Mouse (Mus musculus) heart, postnatal 0 days (tissue): ENCODE data around the gene Tnfrsf17. TPM values are rescaled to one million over a fixed set of nuclear protein-coding genes. Genes with fewer than 3 reads are reported as not detected.
"Not testable (repeated sequence)": the region's sequence is repeated elsewhere in the genome, so short reads cannot be mapped to it uniquely, and the experiment has no call there.

ENCODE experiments used
- ATAC-seq: fragments of 200-750 bp; cut with Nextera tagmentation; 2 replicates; pipeline ENCODE4 v1.8.0; 2017; ENCODE audit warnings: low read depth, moderate number of reproducible peaks, moderate library complexity; ENCODE audit not compliant: insufficient read depth
- DNase-seq: peaks from one replicate; pipeline ENCODE4 v3.0.0-alpha.2; 2016; ENCODE audit warnings: low spot score
- H3K27ac ChIP-seq: fragments of 300-500 bp; sonication (generic); 2 replicates; pipeline ENCODE4 v1.5.1; 2014; ENCODE audit warnings: low read depth, mild to moderate bottlenecking
- H3K27me3 ChIP-seq: fragments of 300-500 bp; sonication (generic); 2 replicates; pipeline ENCODE4 v1.6.1; 2014; ENCODE audit warnings: low read length, mixed read lengths; ENCODE audit not compliant: control insufficient read depth, insufficient read depth
- H3K36me3 ChIP-seq: fragments of 300-500 bp; sonication (generic); replicated peaks from 2 replicates; pipeline ENCODE4 v1.6.1; 2014; ENCODE audit warnings: low read length, mixed read lengths; ENCODE audit not compliant: control insufficient read depth, insufficient read depth
- H3K4me1 ChIP-seq: fragments of 300-500 bp; sonication (generic); 2 replicates; pipeline ENCODE4 v1.6.1; 2014; ENCODE audit warnings: antibody characterized with exemption; ENCODE audit not compliant: control insufficient read depth, insufficient read depth
- H3K4me2 ChIP-seq: fragments of 300-500 bp; sonication (generic); 2 replicates; pipeline ENCODE4 v1.6.1; 2014; ENCODE audit warnings: low read depth, mild to moderate bottlenecking, low read length, moderate library complexity
- H3K4me3 ChIP-seq: fragments of 300-500 bp; sonication (generic); 2 replicates; pipeline ENCODE4 v1.5.1; 2014; ENCODE audit warnings: low read depth, low read length
- H3K9ac ChIP-seq: fragments of 300-500 bp; sonication (generic); replicated peaks from 2 replicates; pipeline ENCODE4 v1.6.1; 2014; ENCODE audit warnings: low read depth, low read length, mixed read lengths
- H3K9me3 ChIP-seq: fragments of 300-500 bp; sonication (generic); replicated peaks from 2 replicates; pipeline ENCODE4 v1.6.1; 2016; ENCODE audit warnings: low read length; ENCODE audit not compliant: control insufficient read depth
- CTCF ChIP-seq: IDR thresholded peaks from 2 replicates; pipeline ENCODE4 v1.5.1; 2016; ENCODE audit warnings: antibody characterized with exemption, control low read depth, low read depth
- EP300 ChIP-seq: IDR thresholded peaks from 2 replicates; pipeline ENCODE4 v1.6.1; 2016; ENCODE audit warnings: antibody characterized with exemption, low read depth
- WGBS: fragments of 180-500 bp; shearing (Covaris S2); extraction: QIAGEN DNeasy Blood & Tissue Kit; methylation state at CpG from one replicate; pipeline ENCODE4 v1.1.7; 2014; 5-methylcytosine and 5-hydroxymethylcytosine counted together
- polyA plus RNA-seq: library from polyadenylated mRNA; unstranded; fragments of >200 nt; fragmentation: Nextera tagmentation; extraction: Ambion mirVana; gene quantifications from 2 replicates; pipeline ENCODE4 v1.2.1, GENCODE M21; 2015
- total RNA-seq: library from RNA; depleted of rRNA; stranded (reverse); fragments of >200 nt; gene quantifications from 2 replicates; pipeline ENCODE4 v1.2.3, GENCODE M21; 2014; ENCODE audit warnings: low replicate concordance

Gene Tnfrsf17
- total and polyA plus RNA-seq, 2 experiments from 2014 or later = not detected

DNA sequence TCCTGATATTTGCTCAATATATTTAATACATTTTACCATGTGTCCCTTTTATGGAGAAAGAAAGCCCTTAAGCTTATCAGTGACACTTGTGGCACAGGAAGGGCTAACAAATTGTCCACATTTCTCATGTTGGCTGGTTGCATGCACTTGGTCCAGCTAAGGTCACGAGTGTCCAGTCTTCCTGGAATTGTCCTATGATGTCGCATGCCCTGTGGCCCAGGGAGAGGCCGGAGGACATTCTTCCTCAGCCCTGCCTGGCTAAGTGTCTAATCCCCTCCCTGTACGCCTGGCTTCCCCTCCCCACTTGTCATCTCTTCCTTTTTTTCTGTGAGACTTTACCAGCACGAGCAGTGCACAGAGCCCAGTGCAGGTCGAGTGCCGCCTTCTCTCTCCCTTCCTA is 38.3 kb downstream of the Tnfrsf17 start:
- Histone ChIP-seq H3K27ac (no peak overlapping the region), H3K27me3 (no peaks in the 10 kb centered on the region), H3K9me3 (no peaks in the 10 kb centered on the region), H3K4me1 (peaks cover 8% of the 10 kb centered on the region), H3K4me2 (no peak overlapping the region), H3K9ac (no peak overlapping the region), H3K4me3 (no peak overlapping the region), H3K36me3 (0 out of 2 replicates have a peak, but pooled peaks cover 7% of the 10 kb centered on the region)
- 14% methylated on average over 7 of the region's 7 CpGs for WGBS
- DNase-seq = peak; percentile 8
- no peak for TF ChIP-seq EP300
- TF ChIP-seq CTCF = no peak
- peak; percentile 57; the same call in 1 of the 2 replicates for ATAC-seq

- Histone ChIP-seq H3K9ac (no peak overlapping the region), H3K27me3 (no peaks in the 10 kb centered on the region), H3K36me3 (no peaks in the 10 kb centered on the region), H3K27ac (no peak overlapping the region), H3K9me3 (no peaks in the 10 kb centered on the region), H3K4me3 (no peak overlapping the region), H3K4me2 (no peak overlapping the region), H3K4me1 (no peaks in the 10 kb centered on the region)
- 77% methylated on average over 5 of the region's 5 CpGs for WGBS
- TF ChIP-seq EP300 = no peak
- DNase-seq = no peak
- ATAC-seq = no peak
These were observed 45.6 kb downstream of the Tnfrsf17 start for GRCm38 (mm10) chr16:11359173-11359572.

GRCm38 (mm10) chr16:11359919-11360318 is 46.3 kb downstream of the Tnfrsf17 start:
- no peak for TF ChIP-seq EP300
- TF ChIP-seq CTCF = no peak
- Histone ChIP-seq H3K9me3 (no peaks in the 10 kb centered on the region), H3K4me2 (no peak overlapping the region), H3K36me3 (no peaks in the 10 kb centered on the region), H3K27ac (no peak overlapping the region), H3K27me3 (no peaks in the 10 kb centered on the region), H3K4me1 (no peaks in the 10 kb centered on the region), H3K9ac (no peak overlapping the region), H3K4me3 (no peak overlapping the region)
- DNase-seq (no peak), ATAC-seq (no peak)
- WGBS = 60% methylated on average over 10 of the region's 10 CpGs

DNA sequence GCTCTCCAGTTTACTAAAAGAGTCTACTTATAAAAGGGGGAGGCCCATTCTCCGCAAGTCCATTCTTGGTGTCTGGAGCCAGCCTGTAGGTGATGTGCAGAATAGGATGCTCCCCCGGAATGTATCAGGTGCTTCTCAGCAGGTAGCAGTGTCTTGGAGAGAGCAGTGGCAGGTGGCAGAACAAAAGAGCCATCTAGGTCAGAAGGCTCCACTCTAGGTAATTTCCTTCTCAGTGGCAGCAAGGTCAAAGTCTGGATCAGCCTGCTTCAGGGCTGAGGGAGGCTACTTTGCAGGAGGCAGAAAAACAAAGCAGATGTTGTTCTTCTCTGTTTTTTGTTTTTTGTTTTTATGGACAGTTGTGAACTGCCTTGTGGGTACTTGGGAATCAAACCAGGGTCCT is 47.0 kb downstream of the Tnfrsf17 start:
- H3K4me1 ChIP-seq, H3K27ac ChIP-seq, H3K27me3 ChIP-seq, ATAC-seq, H3K4me3 ChIP-seq, H3K4me2 ChIP-seq, H3K36me3 ChIP-seq, H3K9ac ChIP-seq, H3K9me3 ChIP-seq, DNase-seq: not testable (repeated sequence)
- WGBS = 90% methylated on average over 2 of the region's 2 CpGs

GRCm38 (mm10) chr16:11365626-11366025 is 52.0 kb downstream of the Tnfrsf17 start:
- no peak for DNase-seq
- H3K27me3 ChIP-seq = no peaks in the 10 kb centered on the region
- no peak for ATAC-seq

DNA sequence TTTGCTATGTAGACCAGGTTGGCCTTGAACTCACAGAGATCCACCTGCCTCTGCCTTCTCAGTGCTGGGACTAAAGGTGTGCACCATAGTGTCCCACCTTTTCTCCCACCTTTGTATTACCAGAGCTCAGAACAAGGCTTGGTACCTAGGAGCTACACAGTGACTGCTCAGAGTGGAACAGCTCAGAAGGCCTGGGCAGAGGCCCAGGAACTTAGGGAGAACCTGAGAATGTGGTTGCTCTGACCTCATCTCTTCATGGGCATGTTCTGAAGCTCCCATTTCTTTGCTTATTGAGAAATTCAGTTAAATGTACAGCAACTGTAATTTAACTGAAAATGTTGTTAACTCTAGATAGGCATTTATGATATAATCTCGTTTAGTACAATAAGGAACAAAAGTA is 53.2 kb downstream of the Tnfrsf17 start:
- DNase-seq (no peak), ATAC-seq (no peak)
- H3K27ac ChIP-seq = no peak overlapping the region
- peaks cover 10% of the 10 kb centered on the region for H3K4me1 ChIP-seq
- WGBS = 69% methylated on average over 1 of the region's 1 CpGs
- no peaks in the 10 kb centered on the region for H3K27me3 ChIP-seq
- no peaks in the 10 kb centered on the region for H3K9me3 ChIP-seq
- no peaks in the 10 kb centered on the region for H3K36me3 ChIP-seq
- H3K4me2 ChIP-seq = no peak overlapping the region
- H3K4me3 ChIP-seq = no peak overlapping the region
- H3K9ac ChIP-seq = no peak overlapping the region
- TF ChIP-seq EP300 = no peak
- no peak for TF ChIP-seq CTCF

More at GRCm38 (mm10) chr16:11365626-11366025, 52.0 kb downstream of the Tnfrsf17 start:
- TF ChIP-seq EP300 = no peak
- TF ChIP-seq CTCF = no peak
- Histone ChIP-seq H3K4me1 (peaks cover 10% of the 10 kb centered on the region), H3K27ac (no peak overlapping the region), H3K9ac (no peak overlapping the region), H3K4me3 (no peak overlapping the region), H3K4me2 (no peak overlapping the region), H3K9me3 (no peaks in the 10 kb centered on the region), H3K36me3 (no peaks in the 10 kb centered on the region)
- 58% methylated on average over 5 of the region's 5 CpGs for WGBS
